Mouse (Mus musculus): Measurements from ENCODE around the gene Pcare. TPM values are rescaled to one million over a fixed set of nuclear protein-coding genes. Genes with fewer than 3 reads are reported as not detected.

Pcare gene
- not detected in 2 replicates for polyA plus RNA-seq (2014; fragmentation: Nextera tagmentation; extraction: Ambion mirVana)

GRCm38 (mm10) chr17:71752831-71753230, at the start of gene Pcare:
Gene Pcare (minus strand): TSS chr17:71752894.
- Histone ChIP-seq H3K9ac (replicated peaks; ENCODE audit: low read depth, low read length) (no peak within 1 kb of the TSS), H3K27ac (ENCODE audit: low read length) (no peak within 1 kb of the TSS), H3K4me2 (replicated peaks; ENCODE audit: low read depth, low read length) (no peak within 1 kb of the TSS), H3K9me3 (ENCODE audit: control insufficient read depth, low read depth, low read length) (no peaks in the 10 kb centered on the region), H3K36me3 (ENCODE audit: control insufficient read depth, insufficient read depth, low read length) (no peaks in the 10 kb centered on the region), H3K27me3 (ENCODE audit: control insufficient read depth, insufficient read depth, low read length) (no peaks in the 10 kb centered on the region), H3K4me3 (ENCODE audit: low read depth, low read length) (no peak within 1 kb of the TSS), H3K4me1 (ENCODE audit: control insufficient read depth, insufficient read depth, low read length) (no peaks in the 10 kb centered on the region)
- ATAC-seq (ENCODE audit: insufficient number of reproducible peaks, insufficient read depth, low FRiP score, low read depth), result no peak
- WGBS, result 77% methylated on average over 10 of the region's 10 CpGs

DNA sequence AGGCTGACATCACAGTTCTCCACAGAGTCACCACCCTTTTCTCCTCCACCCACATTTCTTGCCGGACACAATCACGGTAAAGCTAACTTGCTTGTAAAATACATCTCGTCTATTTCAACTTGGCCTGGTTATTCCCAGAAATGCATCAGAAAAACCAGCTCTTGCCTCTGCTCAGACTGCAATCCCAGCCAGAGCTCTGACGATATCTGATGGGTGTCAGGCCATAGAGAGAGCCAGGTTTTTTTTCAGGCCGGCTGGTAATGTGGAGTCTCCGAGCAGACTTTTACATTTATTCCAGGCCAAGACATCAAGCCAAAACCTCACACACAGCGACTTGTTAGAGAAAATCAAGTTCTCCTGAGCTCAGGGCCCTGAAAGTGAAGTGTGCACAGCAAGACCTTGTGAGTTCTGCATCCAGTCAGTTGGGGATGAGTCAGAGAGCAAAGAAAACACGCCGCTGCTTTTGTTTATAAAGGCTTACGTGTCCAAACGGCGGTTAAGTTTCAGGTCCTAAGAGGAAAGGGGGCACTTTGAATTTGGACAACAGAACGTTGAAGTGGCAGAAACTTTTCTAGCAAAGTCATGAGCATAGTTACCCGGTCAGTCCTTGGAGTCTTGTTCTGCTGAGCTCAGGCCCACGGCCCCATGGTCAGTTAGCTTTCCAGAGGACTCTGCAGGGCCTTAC, 43.0 kb upstream of the Pcare start:
- ATAC-seq (ENCODE audit: insufficient number of reproducible peaks, insufficient read depth, low FRiP score, low read depth), result no peak
- Histone ChIP-seq H3K27me3 (ENCODE audit: control insufficient read depth, insufficient read depth, low read length) (no peaks in the 10 kb centered on the region), H3K27ac (ENCODE audit: low read length) (no peak overlapping the region), H3K36me3 (ENCODE audit: control insufficient read depth, insufficient read depth, low read length) (no peaks in the 10 kb centered on the region; the same call in 1 of the 2 replicates), H3K4me2 (replicated peaks; ENCODE audit: low read depth, low read length) (no peak overlapping the region), H3K9me3 (ENCODE audit: control insufficient read depth, low read depth, low read length) (no peaks in the 10 kb centered on the region), H3K4me3 (ENCODE audit: low read depth, low read length) (no peak overlapping the region), H3K4me1 (ENCODE audit: control insufficient read depth, insufficient read depth, low read length) (no peaks in the 10 kb centered on the region), H3K9ac (replicated peaks; ENCODE audit: low read depth, low read length) (no peak overlapping the region)
- 63% methylated on average over 15 of the region's 15 CpGs for WGBS

- H3K36me3 ChIP-seq (ENCODE audit: control insufficient read depth, insufficient read depth, low read length), result no peaks in the 10 kb centered on the region; the same call in 1 of the 2 replicates
- no peaks in the 10 kb centered on the region for H3K4me1 ChIP-seq (ENCODE audit: control insufficient read depth, insufficient read depth, low read length)
- no peak overlapping the region for H3K27ac ChIP-seq (ENCODE audit: low read length)
- H3K4me3 ChIP-seq (ENCODE audit: low read depth, low read length), result no peak overlapping the region
- WGBS, result 78% methylated on average over 4 of the region's 4 CpGs
- no peaks in the 10 kb centered on the region for H3K27me3 ChIP-seq (ENCODE audit: control insufficient read depth, insufficient read depth, low read length)
- no peak for ATAC-seq (ENCODE audit: insufficient number of reproducible peaks, insufficient read depth, low FRiP score, low read depth)
- H3K4me2 ChIP-seq (replicated peaks; ENCODE audit: low read depth, low read length), result no peak overlapping the region
- no peaks in the 10 kb centered on the region for H3K9me3 ChIP-seq (ENCODE audit: control insufficient read depth, low read depth, low read length)
- no peak overlapping the region for H3K9ac ChIP-seq (replicated peaks; ENCODE audit: low read depth, low read length)
Observed at GRCm38 (mm10) chr17:71791622-71792021, 38.9 kb upstream of the Pcare start.

- H3K4me3 ChIP-seq (ENCODE audit: low read depth, low read length), result no peak overlapping the region
- no peak for ATAC-seq (ENCODE audit: insufficient number of reproducible peaks, insufficient read depth, low FRiP score, low read depth)
- H3K9ac ChIP-seq (replicated peaks; ENCODE audit: low read depth, low read length), result no peak overlapping the region
- 83% methylated on average over 4 of the region's 4 CpGs for WGBS
- no peaks in the 10 kb centered on the region; the same call in 1 of the 2 replicates for H3K36me3 ChIP-seq (ENCODE audit: control insufficient read depth, insufficient read depth, low read length)
- no peaks in the 10 kb centered on the region for H3K27me3 ChIP-seq (ENCODE audit: control insufficient read depth, insufficient read depth, low read length)
- no peaks in the 10 kb centered on the region for H3K9me3 ChIP-seq (ENCODE audit: control insufficient read depth, low read depth, low read length)
- H3K27ac ChIP-seq (ENCODE audit: low read length), result no peak overlapping the region
- no peak overlapping the region for H3K4me2 ChIP-seq (replicated peaks; ENCODE audit: low read depth, low read length)
- H3K4me1 ChIP-seq (ENCODE audit: control insufficient read depth, insufficient read depth, low read length), result no peaks in the 10 kb centered on the region
Observed at GRCm38 (mm10) chr17:71791109-71791508, 38.4 kb upstream of the Pcare start.

- Histone ChIP-seq H3K4me3 (ENCODE audit: low read depth, low read length) (no peak overlapping the region), H3K27me3 (ENCODE audit: control insufficient read depth, insufficient read depth, low read length) (no peaks in the 10 kb centered on the region), H3K4me1 (ENCODE audit: control insufficient read depth, insufficient read depth, low read length) (no peaks in the 10 kb centered on the region), H3K27ac (ENCODE audit: low read length) (no peak overlapping the region), H3K36me3 (ENCODE audit: control insufficient read depth, insufficient read depth, low read length) (no peaks in the 10 kb centered on the region), H3K9me3 (ENCODE audit: control insufficient read depth, low read depth, low read length) (no peaks in the 10 kb centered on the region), H3K9ac (replicated peaks; ENCODE audit: low read depth, low read length) (no peak overlapping the region), H3K4me2 (replicated peaks; ENCODE audit: low read depth, low read length) (no peak overlapping the region)
- no peak for ATAC-seq (ENCODE audit: insufficient number of reproducible peaks, insufficient read depth, low FRiP score, low read depth)
Observed at GRCm38 (mm10) chr17:71786456-71786855, 33.8 kb upstream of the Pcare start.

DNA sequence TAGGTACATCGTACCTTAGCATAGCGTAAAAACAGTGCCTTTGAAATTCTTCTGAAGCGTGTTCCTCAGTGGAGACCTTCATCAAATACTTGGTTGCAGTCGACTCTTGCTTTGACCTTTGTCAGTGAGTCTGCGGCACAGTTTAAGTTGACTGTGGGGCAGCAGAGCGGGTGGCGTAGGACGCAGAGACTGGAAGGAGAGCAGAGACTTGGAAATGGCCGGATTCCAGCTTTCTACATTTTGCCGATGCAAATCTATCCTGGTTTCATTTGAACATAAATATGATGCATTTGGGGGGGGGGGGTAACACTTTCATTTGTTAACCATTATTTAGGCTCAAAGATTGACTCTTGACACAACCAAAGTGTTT, 30.7 kb upstream of the Pcare start:
- 0 out of 2 replicates have a peak, but pooled peaks cover 4% of the 10 kb centered on the region for H3K9me3 ChIP-seq (ENCODE audit: control insufficient read depth, low read depth, low read length)
- WGBS, result 5% methylated on average over 10 of the region's 10 CpGs
- ATAC-seq (ENCODE audit: insufficient number of reproducible peaks, insufficient read depth, low FRiP score, low read depth), result peak; percentile 12; the same call in 1 of the 2 replicates

GRCm38 (mm10) chr17:71782699-71783365, 30.1 kb upstream of the Pcare start:
- Histone ChIP-seq H3K27ac (ENCODE audit: low read length) (no peak overlapping the region; the same call in 1 of the 2 replicates), H3K27me3 (ENCODE audit: control insufficient read depth, insufficient read depth, low read length) (no peaks in the 10 kb centered on the region), H3K9me3 (ENCODE audit: control insufficient read depth, low read depth, low read length) (0 out of 2 replicates have a peak, but pooled peaks cover 6% of the 10 kb centered on the region), H3K4me3 (ENCODE audit: low read depth, low read length) (peak overlapping the region; percentile 59), H3K4me2 (replicated peaks; ENCODE audit: low read depth, low read length) (peak overlapping the region; percentile 82), H3K9ac (replicated peaks; ENCODE audit: low read depth, low read length) (peak overlapping the region; percentile 56), H3K36me3 (ENCODE audit: control insufficient read depth, insufficient read depth, low read length) (no peaks in the 10 kb centered on the region), H3K4me1 (ENCODE audit: control insufficient read depth, insufficient read depth, low read length) (no peaks in the 10 kb centered on the region)
- WGBS, result under 1% methylated on average over 53 of the region's 59 CpGs
- ATAC-seq (ENCODE audit: insufficient number of reproducible peaks, insufficient read depth, low FRiP score, low read depth), result peak; percentile 66

More for the DNA sequence above, 30.7 kb upstream of the Pcare start:
- Histone ChIP-seq H3K4me2 (replicated peaks; ENCODE audit: low read depth, low read length) (peak overlapping the region; percentile 82), H3K4me3 (ENCODE audit: low read depth, low read length) (peak overlapping the region; percentile 59), H3K27me3 (ENCODE audit: control insufficient read depth, insufficient read depth, low read length) (no peaks in the 10 kb centered on the region), H3K9ac (replicated peaks; ENCODE audit: low read depth, low read length) (peak overlapping the region; percentile 56; the same call in 1 of the 2 replicates), H3K27ac (ENCODE audit: low read length) (no peak overlapping the region), H3K4me1 (ENCODE audit: control insufficient read depth, insufficient read depth, low read length) (no peaks in the 10 kb centered on the region), H3K36me3 (ENCODE audit: control insufficient read depth, insufficient read depth, low read length) (no peaks in the 10 kb centered on the region)

GRCm38 (mm10) chr17:71782242-71782698, 29.6 kb upstream of the Pcare start:
- ATAC-seq (ENCODE audit: insufficient number of reproducible peaks, insufficient read depth, low FRiP score, low read depth), result peak; percentile 72
- peak overlapping the region; percentile 56 for H3K9ac ChIP-seq (replicated peaks; ENCODE audit: low read depth, low read length)
- H3K27me3 ChIP-seq (ENCODE audit: control insufficient read depth, insufficient read depth, low read length), result no peaks in the 10 kb centered on the region
- under 1% methylated on average over 26 of the region's 29 CpGs for WGBS
- peak overlapping the region; percentile 82 for H3K4me2 ChIP-seq (replicated peaks; ENCODE audit: low read depth, low read length)
- H3K27ac ChIP-seq (ENCODE audit: low read length), result no peak overlapping the region
- 0 out of 2 replicates have a peak, but pooled peaks cover 6% of the 10 kb centered on the region for H3K9me3 ChIP-seq (ENCODE audit: control insufficient read depth, low read depth, low read length)
- no peaks in the 10 kb centered on the region for H3K4me1 ChIP-seq (ENCODE audit: control insufficient read depth, insufficient read depth, low read length)
- H3K4me3 ChIP-seq (ENCODE audit: low read depth, low read length), result peak overlapping the region; percentile 59
- H3K36me3 ChIP-seq (ENCODE audit: control insufficient read depth, insufficient read depth, low read length), result no peaks in the 10 kb centered on the region

All from stomach, embryonic 14.5 days (tissue).